Mouse (Mus musculus) CD4-positive, CD25-positive, alpha-beta regulatory T cell, adult 4 months (primary cell): ENCODE measurements at regions not wholly inside any gene's neighbourhood (a gene's known extent, or its start where the extent isn't known, plus 50 kb on each side); places are given as distances from the start of the nearest gene placed in this dataset.
A peak's percentile ranks its signal among the peaks of the same experiment; 100 is the strongest.
"Not testable (repeated sequence)": the region's sequence is repeated elsewhere in the genome, so short reads cannot be mapped to it uniquely, and the experiment has no call there.

Source experiments
- ATAC-seq: one replicate; pipeline ENCODE4 v1.8.0; 2017

DNA sequence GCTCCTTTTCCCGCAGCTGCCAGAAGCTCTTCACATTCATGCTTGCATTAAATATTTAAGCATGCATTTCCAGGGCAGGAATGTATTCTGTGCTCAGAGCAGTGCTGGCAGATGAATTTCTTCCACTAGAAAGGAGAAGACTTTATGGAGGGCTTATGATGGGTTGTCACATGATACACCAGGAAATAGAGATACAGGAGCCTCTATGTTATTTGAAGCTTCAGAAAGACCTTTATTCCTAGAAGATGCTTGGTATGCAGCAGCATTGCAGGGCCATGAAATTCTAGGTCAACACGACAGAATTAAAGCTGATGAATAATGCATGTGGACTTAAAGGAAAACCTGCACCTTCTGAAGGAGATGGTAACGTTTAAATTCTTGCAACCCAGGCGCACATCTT lies 212.1 kb downstream of the Adgrg6 start:
- ATAC-seq, result no peak

DNA sequence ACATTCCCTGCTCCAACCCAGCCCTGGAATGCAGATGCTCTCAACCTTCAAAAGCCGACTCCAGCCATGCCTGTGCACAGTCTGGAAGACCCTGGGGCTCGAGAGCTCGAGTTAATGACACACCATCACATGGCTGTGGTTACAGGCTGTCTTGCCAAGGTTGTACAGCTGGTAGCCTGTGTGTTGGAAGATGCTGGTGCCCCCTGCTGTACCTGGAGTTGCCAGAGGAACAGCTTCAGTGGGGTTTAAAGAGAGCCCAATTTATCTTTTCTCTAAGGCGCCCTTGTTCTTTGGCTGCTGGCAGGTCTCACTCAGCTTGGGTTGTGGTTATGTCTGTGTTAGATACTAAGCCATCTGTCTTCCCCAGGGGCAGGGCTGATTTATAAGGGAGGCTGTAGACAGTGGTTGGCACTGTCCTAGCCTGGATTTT lies 212.8 kb downstream of the Adgrg6 start:
- ATAC-seq, result no peak

DNA sequence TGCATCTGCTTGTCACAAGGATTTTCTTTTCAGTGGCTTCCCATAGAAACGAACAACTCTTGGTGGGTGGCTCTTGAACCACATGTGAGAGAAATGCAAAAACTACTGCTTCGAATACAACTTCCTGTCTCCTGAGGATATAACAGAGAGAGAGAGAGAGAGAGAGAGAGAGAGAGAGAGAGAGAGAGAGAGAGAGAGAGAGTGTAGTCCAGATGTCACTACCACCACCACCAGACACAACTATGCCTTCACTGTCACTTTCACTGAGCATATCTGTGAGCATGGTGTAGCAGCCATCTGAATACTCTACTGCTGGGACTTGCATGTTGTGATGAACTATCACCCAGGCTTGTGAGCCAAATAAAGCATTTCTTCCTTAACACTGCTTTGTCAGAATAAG lies 216.6 kb downstream of the Adgrg6 start:
- ATAC-seq, result peak; percentile 53

DNA sequence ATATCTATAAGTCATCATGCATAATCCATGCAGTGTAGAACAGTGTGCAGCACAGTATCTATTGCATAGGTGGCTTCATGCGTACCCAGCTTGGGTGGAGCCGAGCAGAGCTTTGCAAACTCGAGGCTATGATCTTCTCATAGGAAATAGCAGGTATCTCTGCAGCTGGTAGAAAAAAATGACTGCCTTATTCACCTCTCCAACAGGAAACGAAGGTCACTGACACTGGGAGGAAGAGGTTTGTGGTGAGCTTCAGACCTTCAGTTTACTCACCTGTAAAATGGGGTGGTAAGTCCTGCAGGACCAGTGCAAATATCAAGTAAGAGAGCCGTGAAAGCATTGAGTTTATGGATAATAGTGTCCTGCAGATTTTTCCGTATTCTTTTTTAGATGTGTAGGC lies 219.2 kb downstream of the Adgrg6 start:
- ATAC-seq, result peak; percentile 74

DNA sequence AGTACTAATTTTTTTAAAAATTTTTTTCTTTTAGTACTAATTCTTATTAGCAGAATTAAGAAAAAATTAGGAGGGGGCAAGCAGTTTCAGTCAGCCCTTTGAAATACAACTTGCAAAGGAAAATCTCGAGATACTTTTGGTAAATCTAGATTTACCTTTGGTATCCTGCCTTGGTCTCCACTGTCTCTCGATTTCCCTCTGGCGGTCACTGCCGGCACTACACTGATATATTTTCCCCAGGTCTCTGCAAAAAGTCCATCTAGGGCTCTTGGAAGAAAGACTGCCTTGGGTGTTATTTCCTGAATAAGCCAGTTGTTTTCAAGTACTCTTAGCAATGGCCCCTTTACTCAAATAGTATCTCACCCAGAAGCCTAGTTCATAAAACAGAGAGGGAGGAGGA lies 224.0 kb downstream of the Adgrg6 start:
- peak; percentile 68 for ATAC-seq

DNA sequence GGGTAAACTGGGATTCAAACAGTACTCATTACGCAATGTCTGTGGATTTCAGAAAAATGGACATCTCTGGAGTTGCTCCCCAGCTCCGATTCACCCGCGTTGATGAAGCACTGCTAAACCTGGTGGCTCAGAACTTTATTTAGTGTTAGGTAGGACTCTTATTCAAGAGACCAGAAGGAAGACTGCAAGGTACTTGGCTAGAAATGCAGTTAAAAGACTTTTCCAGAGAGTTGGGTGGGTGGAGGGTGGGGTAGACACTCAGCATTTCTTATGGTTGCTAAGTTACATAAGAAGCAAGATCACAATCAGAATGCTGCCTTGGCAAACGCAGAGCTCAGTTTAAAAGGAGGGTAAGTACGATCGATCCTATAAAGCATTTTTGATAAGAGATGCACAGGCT lies 230.2 kb downstream of the Adgrg6 start:
- no peak for ATAC-seq

DNA sequence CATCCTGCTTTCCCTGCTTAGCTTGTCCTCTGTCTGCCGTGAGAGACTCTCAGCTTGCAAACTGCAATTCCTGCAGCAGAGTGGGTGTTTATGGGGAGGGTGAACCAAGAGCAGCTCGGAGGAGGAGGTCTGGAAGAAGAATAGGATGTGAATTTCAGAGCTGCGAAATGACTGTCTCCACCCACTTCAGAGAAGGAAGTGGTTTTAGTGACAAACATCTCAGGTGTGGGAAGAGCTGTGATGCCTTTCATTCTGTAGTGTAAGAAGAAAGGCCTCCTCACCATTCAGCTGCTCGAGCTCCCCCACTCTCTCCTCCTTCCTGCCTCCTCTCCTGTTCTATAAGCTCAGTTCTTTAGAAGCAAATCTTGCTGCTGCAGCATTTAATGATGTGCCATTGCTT lies 230.9 kb downstream of the Adgrg6 start:
- peak; percentile 98 for ATAC-seq

DNA sequence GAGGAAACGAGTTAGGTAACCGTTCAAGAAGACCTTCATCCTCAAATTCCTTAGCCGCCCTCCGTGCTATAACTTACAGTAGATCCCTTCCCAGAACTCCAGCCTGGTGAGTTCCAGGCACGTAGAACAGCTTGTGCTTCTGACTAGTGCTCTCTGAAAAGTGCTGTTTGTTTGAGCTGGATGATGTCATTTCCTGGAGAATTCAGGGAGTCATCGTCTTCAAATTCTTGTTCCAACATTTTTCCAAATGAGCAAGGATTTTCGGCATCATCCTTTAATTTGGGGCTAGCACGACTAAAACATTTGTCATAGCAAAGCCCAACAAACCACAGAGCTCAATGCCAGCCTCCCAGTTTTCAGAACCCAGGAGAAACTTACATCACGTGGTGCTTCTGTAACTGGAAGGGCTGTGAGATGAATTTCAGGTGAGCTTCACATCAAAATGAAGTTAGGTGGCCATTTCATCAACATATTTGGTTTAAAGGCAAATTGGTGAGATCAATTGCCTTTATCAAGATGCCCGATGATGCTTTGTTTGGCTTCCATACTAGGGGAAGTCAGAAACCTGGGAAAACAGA lies 231.4 kb downstream of the Adgrg6 start:
- ATAC-seq, result no peak

DNA sequence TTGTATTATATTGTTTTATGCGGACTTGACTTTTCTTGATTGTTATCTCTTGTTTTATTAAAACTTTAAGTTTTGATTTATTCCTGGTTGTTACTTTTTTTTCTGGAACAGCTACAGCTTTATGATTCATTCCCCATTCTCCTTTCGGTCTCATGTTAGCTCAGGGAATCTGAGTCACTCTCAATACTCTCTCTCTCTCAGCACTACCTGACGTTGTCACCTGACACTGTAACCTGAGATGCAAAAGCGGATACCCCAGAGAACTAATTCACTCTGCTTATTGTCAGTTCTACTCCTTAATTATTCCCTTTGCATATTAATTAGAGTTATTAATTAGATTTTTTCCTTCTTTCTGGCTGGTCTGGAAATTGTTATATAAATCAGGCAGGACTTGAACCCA lies 232.5 kb downstream of the Adgrg6 start:
- ATAC-seq, result no peak

DNA sequence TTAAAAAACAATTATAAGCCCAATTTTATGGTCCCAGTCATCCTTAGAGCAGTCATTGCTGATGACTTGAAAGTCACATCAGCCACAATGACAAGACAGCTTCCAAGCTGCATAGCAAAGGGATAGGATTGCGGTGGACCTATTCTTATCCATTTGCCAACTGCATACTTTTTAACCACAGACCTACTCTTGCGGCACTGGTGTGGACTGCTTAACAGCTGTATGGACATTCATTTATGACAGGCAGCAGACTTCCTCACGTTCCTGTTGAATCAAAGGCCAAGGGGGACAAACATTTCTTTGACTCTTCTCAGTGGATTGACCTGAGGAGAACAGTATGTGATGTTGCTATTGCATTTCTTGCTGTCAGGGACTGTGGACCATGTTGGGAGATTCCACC lies 233.5 kb downstream of the Adgrg6 start:
- no peak for ATAC-seq

DNA sequence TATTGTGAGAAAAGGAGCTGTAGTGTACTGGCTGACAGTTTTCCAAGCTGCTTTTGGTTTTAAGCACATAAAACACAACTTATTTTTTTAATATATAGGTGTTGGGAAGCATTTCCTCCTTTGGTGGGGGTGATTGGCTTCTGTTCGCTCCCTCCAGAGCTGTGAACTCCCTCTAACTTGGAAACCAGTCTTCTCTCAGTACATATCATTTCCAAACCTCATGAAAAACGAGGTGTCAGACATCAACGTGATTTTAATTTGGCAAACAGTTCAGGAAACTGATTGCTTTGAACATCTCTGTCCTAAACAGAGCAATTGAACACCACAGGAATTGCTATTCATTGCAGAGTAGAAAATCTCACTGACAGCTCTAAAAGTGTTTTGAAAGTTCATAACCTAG lies 238.6 kb downstream of the Adgrg6 start:
- no peak for ATAC-seq

DNA sequence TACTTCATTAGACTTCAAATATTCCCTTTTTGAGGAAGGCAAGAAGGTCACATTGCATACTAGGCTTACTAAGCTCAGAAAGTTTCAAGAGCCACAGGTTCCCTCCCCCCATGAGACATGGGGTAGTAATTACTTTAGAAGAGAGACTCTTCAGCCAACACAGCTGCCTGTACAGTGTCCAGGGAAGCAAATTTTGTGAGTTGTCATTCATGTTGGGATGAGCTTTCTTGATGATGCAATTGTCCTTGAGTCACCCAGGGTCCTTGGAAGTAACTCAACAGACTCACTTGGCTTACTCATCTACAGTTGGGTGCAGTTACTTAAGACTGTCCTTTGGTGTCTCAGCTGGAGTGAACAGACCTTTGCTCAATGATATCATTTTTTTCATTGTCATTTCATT lies 242.0 kb downstream of the Adgrg6 start:
- ATAC-seq, result no peak

DNA sequence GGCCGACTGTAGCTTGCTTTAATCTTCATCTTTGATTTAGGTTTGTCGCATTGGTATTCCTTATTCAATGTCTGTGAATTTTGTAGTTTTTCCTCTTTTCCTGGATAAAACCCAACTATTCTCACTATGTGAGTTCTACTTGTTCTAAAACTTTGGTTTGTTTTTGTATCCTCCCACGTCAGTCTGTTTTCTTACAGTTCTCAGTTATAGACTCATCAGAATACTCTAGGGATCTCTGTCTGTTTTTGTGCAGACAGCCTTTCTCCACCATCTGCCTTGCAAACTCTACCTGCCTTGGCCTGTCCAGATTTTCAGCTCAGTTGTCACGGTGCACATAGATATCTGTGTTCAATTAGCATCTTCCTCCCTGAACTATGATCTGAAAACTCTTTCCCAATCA lies 249.3 kb downstream of the Adgrg6 start:
- no peak for ATAC-seq

DNA sequence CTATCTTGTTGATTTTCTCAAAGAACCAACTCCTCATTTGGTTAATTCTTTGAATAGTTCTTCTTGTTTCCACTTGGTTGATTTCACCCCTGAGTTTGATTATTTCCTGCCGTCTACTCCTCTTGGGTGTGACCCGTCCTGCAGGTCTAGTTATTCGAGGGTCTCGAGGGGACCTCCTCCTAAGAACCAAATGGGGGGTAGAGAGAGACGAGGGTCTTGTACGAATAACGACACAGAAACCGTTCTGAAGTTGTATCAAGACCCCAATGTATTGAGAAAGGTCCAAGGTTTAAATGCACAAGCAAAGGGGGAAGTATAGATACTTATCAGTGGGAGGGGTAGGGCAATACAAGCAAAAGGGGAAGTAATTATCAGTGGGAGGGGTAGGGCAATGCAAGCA lies 252.8 kb downstream of the Adgrg6 start:
- ATAC-seq, result not testable (repeated sequence)

DNA sequence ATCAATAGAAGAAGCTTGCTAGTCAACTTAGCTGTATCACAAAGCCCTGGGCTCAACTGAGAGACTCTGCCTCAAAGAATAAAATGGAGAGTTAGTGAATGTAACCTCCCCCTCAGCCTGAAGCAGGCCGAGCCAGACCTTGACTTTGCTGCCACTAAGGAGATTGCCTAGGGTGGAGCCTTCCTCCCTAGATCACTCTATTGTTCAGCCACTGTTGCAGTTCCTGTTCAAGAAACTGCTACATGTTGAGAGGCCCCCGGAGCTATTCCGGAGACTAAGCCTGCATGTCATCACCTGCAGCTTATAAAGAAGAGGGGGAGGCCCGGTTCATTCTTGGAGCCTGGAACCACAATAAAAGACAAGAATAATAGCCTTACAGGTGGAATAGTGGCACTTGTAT lies 257.9 kb downstream of the Adgrg6 start:
- no peak for ATAC-seq

DNA sequence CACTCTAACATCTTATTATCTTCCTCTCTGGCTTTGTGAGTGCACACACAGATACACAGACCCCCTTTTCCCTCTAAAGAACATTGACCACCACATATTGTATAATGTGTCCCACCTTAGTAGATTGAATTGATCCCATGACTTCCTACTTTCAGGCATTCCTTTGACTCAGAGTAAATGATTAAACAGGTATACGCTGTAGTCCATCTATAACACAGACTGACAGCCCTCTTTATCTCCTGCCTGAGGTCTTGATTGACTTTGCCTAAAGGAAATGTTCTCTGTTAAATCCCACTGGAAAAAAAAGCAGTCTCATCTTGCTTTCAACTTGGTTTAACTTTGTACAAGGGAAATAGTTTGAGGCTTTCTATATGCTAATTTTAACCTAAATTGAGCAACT lies 268.8 kb downstream of the Adgrg6 start:
- ATAC-seq, result no peak

DNA sequence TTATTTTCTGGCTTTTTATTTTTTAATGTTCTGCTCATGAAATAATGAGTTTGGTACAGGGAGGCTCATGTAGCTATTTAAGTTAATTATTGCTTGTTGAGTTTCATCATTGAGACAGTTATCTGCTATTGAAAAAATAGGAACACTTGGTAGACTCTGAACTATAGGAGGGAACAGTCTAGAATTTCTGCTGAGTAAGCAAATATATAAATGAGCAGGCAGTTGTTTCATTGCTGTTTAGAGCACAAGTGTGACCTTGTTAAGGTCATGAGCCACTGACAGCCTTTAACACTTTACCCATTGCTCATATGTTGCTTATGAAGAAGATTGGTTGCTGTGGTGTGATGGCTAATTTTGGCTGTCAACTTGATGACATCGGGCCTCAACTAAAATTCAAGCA lies 270.0 kb downstream of the Adgrg6 start:
- no peak for ATAC-seq

DNA sequence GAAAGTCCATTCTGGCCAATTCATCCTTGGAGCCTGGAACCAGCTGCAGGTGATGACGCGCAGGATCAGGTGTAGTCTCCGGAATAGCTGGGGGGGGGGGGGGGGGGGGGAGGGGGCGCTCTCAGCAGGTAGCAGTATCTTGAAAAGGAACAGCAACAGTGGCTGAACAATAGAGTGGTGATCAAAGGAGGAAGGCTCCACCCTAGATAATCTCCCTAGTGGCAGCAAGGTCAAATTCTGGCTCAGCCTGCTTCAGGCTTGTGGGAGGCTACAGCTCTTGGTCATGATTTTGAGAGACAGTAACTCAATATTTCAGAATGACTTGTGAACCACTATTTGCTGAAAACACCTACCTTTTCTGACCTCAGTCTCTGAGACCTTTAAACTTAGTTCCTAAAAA lies 275.5 kb downstream of the Adgrg6 start:
- no peak for ATAC-seq

DNA sequence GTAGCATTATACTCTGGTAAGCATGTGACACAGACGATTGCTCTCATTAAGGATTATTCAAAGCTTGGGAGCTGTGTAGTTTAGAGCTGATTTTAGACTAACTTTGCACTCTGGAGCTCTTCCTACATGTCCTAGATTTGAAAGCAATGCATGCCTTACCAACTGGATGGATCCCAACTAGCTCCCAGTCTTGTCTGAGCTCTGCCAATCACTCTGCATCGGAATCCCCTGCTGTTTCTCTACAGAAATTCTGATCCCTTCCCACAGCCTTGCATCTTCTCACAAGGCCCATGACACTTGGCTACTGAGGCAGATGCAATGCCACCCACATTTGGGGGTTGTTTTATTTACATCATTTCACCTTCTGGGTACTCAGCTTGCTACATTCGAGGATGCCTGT lies 277.8 kb downstream of the Adgrg6 start:
- ATAC-seq, result no peak

DNA sequence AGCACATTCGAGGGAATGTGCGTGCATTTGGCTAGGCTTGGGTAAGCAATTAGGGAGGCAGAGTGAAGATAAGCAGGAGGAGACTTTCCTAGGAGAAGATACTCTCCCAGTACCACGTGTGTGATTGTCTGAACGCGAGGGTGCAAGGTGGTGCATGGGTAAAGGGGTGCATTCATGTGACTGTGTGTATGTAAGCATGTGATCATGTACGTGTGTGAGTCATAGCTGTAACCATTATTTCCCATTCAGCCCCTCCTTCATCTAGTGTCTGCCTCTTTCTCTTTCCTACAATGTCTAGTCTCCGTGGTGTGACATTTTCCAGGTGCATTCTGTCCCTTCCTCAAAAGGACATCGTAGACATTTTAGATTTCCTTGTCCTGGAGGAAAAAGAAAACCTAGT lies 273.8 kb downstream of the Hivep2 start:
- no peak for ATAC-seq

DNA sequence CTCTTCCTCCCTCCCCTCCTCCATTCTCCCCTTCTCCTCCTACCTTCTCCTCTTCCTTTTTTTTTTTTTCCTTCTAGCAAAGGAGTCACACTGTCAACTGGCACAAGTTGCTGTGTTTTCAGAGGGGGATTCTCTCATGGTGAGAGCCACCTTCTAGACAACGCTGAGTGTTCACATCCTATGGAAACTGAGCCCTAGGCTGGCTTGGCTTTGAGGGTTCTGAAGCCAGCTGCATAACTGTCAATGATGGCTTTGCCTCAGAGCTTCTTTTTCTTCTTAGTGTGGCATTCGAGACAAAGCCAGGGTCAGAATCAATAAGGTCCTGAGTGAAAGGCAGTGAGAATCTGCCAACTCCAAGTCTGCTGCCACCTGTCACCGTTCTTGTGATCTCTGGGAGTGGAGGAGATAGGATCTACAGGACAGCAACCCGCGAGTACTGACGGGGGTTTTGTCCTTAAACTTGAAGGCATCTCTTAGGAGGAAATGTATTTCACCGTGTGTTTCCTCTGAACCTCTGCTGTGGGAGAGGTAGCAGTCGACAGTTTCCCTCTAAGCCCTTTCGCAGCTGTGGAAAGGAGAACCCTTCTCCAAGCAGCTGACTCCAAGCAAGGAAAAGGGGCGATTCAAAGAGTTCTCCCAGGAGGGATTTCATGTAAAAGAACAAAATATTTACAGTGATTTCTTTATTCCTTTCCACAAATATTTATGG lies 269.2 kb downstream of the Hivep2 start:
- ATAC-seq, result no peak

DNA sequence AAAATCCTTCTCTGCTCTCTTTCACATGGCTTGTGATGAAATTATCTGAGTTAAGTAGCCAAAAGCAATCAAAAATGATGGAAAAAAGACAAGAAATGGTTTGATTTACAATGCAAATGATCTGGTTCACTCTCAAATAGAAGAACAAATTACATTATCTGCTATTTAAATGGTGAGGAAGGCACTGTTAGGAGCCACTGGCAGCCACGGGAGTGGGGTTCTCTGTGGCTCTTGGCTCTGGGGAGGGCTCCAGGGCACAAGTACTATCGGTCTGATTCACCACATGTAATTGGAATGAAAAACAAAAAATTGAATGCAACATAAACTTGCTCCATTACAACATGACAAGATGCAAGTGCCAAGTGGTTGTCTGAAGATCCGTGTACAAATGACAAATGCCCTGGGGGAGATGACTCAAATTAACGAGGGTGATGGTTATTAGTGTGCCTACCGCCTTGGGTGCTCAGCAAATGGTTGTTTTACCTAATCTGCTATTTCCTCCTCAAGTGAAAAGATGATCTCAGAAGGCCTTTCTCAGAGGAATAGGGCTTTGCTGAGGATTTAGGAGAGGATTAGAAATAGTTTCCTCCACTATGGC lies 268.2 kb downstream of the Hivep2 start:
- ATAC-seq, result no peak

DNA sequence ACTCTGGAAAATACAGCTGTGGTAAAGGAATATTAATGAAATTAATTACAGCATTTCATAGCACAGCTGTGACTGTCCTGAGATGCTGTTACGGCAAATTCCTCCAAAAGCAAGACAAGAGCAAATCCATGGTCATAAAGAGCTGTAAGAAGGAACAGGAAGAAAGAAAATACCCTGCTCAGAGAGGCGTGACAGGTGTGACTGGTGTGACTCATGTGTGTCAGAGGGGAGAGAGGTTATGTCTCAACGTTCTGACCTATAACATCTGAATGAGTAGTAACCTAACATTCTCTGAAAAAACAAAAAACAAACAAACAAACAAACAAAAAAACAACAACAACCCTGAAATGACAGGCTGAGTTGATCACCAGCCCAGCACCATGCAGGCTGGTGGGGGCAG lies 267.5 kb downstream of the Hivep2 start:
- ATAC-seq, result no peak

DNA sequence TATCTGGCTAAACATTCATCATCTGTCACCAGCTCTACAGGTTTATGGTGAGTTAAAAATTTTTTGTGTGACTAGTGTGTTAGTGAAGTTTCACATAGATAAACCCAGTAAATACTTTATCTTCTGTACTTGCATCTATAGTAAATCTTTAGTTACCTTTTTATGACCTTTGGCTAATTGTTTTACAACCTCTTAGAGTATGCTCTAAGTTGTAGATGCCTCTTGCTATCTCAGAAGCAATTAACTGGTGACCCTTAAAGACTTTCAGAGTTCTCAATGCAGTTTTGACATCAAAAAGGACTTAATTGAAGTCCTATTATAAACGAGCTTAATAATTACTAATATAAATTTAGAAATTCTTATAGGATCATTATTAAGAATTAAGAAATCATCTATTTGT lies 265.6 kb downstream of the Hivep2 start:
- no peak for ATAC-seq

DNA sequence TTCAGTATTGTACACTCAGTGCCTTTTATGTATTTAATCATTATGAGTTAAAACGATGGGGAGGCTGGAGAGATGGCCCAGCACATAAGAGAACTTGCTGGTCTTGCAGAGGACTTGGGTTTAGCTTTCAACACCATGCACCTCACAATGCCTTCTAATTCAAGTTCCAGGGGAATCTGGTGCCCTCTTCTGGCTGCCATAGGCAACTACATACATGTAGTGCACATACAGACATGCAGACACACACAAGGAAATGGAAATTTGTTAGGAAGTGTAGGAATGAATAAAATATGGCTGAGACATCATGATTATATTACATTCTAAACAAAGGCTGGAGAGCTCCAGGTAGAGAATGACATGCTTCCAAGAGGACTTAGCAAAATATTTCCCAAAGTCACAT lies 251.4 kb downstream of the Hivep2 start:
- no peak for ATAC-seq
